ENCODE assay signal across 15 mouse cellular contexts in genomic region chr16:24930621-24931020, GRCm38 (mm10).
DNase-seq lines count a peak whose midpoint lies in the region; ATAC-seq lines count a peak whose summit lies in the region.
"Had no signal": no experiment of that assay in that cellular context is flagged by ENCODE, and none has a peak within 500 bp of the region (broad histone marks: within the 10 kb centered on the region; RNA-seq: fewer than 3 reads in every experiment).

No protein-coding gene starts in this region.

- no peaks in the 10 kb centered on the region for H3K36me3 ChIP-seq in forebrain, embryonic 14.5 days (ENCODE audit: control insufficient read depth, insufficient read depth, low read length)
- H3K36me3 ChIP-seq in forebrain, embryonic 10.5 days (replicated peaks), result no peaks in the 10 kb centered on the region
- H3K36me3 ChIP-seq: limb, embryonic 12.5 days; neural tube, embryonic 13.5 days had no signal

- 83% methylated on average over 5 of the region's 5 CpGs for WGBS in forebrain, embryonic 14.5 days
- WGBS in forebrain, embryonic 10.5 days, result 84% methylated on average over 5 of the region's 5 CpGs
- WGBS in large intestine, adult 2 months, result 19% methylated on average over 5 of the region's 5 CpGs

- no peak overlapping the region for H3K4me2 ChIP-seq in forebrain, embryonic 14.5 days (ENCODE audit: low read length)
- H3K4me2 ChIP-seq: limb, embryonic 12.5 days; neural tube, embryonic 13.5 days had no signal

- no peak overlapping the region for H3K27ac ChIP-seq in forebrain, embryonic 14.5 days (ENCODE audit: low read depth, low read length)
- no peak overlapping the region for H3K27ac ChIP-seq in forebrain, embryonic 10.5 days
- H3K27ac ChIP-seq: limb, embryonic 12.5 days; neural tube, embryonic 13.5 days had no signal

- H3K9ac ChIP-seq in forebrain, embryonic 14.5 days (ENCODE audit: low read length), result no peak overlapping the region
- H3K9ac ChIP-seq: limb, embryonic 12.5 days; neural tube, embryonic 13.5 days had no signal

- ATAC-seq in forebrain, embryonic 14.5 days, result no peak; the same call in 1 of the 2 replicates

- no peaks in the 10 kb centered on the region for H3K4me1 ChIP-seq in forebrain, embryonic 14.5 days (ENCODE audit: control insufficient read depth, insufficient read depth, low read length)
- H3K4me1 ChIP-seq in forebrain, embryonic 10.5 days, result peaks cover 3% of the 10 kb centered on the region; the same call in 1 of the 2 replicates
- H3K4me1 ChIP-seq: limb, embryonic 12.5 days had no signal

- H3K27me3 ChIP-seq in forebrain, embryonic 14.5 days (replicated peaks; ENCODE audit: control insufficient read depth, insufficient read depth, low read length), result no peaks in the 10 kb centered on the region
- no peaks in the 10 kb centered on the region for H3K27me3 ChIP-seq in forebrain, embryonic 10.5 days (ENCODE audit: poor library complexity, severe bottlenecking)
- H3K27me3 ChIP-seq: limb, embryonic 12.5 days; neural tube, embryonic 13.5 days had no signal

- DNase-seq in forebrain, embryonic 14.5 days (ENCODE audit: low spot score), result peak; percentile 39
- DNase-seq in forebrain, embryonic 10.5 days (ENCODE audit: extremely low spot score, low spot score), result no peak
- DNase-seq in kidney, postnatal 10 days, result peak; percentile 24
- DNase-seq in kidney, postnatal 4 days, result no peak
- DNase-seq in cerebellum, adult 8-10 months, result peak; percentile 77
- peak; percentile 36 for DNase-seq in large intestine, adult 2 months (ENCODE audit: low read depth, low spot score)
- DNase-seq in left cerebral cortex, adult 8-10 months (ENCODE audit: low spot score in 2 of 2), result no peak
- DNase-seq in yolk sac, embryonic 10.5 days (ENCODE audit: low spot score), result no peak
- DNase-seq: adrenal gland, postnatal 14 days; heart, postnatal 14 days; kidney, adult 18-20 months; right cerebral cortex, adult 18-20 months; thymus, adult 18-20 months had no signal

- no peak overlapping the region for H3K4me3 ChIP-seq in forebrain, embryonic 14.5 days (ENCODE audit: low read depth, low read length)
- no peak overlapping the region for H3K4me3 ChIP-seq in forebrain, embryonic 10.5 days
- H3K4me3 ChIP-seq: limb, embryonic 12.5 days; neural tube, embryonic 13.5 days had no signal

- no peaks in the 10 kb centered on the region for H3K9me3 ChIP-seq in forebrain, embryonic 14.5 days (replicated peaks; ENCODE audit: control insufficient read depth, low read length)
- H3K9me3 ChIP-seq in forebrain, embryonic 10.5 days, result no peaks in the 10 kb centered on the region
- H3K9me3 ChIP-seq: limb, embryonic 12.5 days; neural tube, embryonic 13.5 days had no signal

Comparison
In these comparisons a context has a peak if more than half of its experiments do, and no peak if none do; other contexts are left out.
1. DNase-seq: peak in forebrain, embryonic 14.5 days (single experiment), kidney, postnatal 10 days (single experiment), cerebellum, adult 8-10 months (single experiment) and large intestine, adult 2 months (single experiment); none in forebrain, embryonic 10.5 days (single experiment), kidney, postnatal 4 days (0 of 2), left cerebral cortex, adult 8-10 months (0 of 2) and yolk sac, embryonic 10.5 days (single experiment).